Mouse (Mus musculus): ENCODE results near the gene Ccr4. TPM values are rescaled to one million over a fixed set of nuclear protein-coding genes. Genes with fewer than 3 reads are reported as not detected.

Ccr4 gene
- polyA plus RNA-seq, 1 experiment: 0.53 TPM

DNA sequence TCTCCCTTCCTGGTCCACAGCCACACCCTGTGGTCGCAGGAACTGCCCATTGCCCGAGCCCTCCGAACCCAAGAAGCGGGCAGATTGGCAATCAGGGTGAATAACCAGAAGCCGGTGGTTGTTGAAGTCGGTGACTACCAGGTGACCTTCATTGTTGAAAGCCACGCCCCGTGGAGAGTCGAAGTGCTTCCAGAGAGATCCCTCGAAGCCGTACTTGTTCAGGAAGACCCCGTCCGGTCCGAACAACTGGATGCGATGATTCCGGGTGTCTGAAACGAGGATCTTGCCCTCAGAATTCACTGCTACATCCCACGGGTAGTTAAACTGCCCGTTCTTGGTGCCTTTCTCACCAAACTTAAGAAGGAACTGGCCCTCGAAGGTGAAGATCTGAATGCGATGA lies 8.1 kb upstream of the Ccr4 start:
- Histone ChIP-seq H3K36me3 (ENCODE audit: control insufficient read depth, insufficient read depth, low read length) (no peaks in the 10 kb centered on the region), H3K4me3 (ENCODE audit: insufficient read depth, low read depth, low read length) (no peak overlapping the region), H3K4me1 (ENCODE audit: control insufficient read depth, insufficient read depth, low read length) (no peaks in the 10 kb centered on the region), H3K27me3 (replicated peaks; ENCODE audit: control insufficient read depth, insufficient read depth, low read length) (no peaks in the 10 kb centered on the region), H3K27ac (ENCODE audit: insufficient read depth, low read depth, low read length) (no peak overlapping the region)
- 98% methylated on average over 21 of the region's 21 CpGs for WGBS
- DNase-seq: no peak
- no peak for TF ChIP-seq CTCF (conservative IDR thresholded peaks at IDR 0.05; ENCODE audit: insufficient read depth, insufficient read length, low read depth, low read length)
- TF ChIP-seq POLR2A (IDR thresholded peaks at IDR 0.05; ENCODE audit: low read depth, low read length): no peak

DNA sequence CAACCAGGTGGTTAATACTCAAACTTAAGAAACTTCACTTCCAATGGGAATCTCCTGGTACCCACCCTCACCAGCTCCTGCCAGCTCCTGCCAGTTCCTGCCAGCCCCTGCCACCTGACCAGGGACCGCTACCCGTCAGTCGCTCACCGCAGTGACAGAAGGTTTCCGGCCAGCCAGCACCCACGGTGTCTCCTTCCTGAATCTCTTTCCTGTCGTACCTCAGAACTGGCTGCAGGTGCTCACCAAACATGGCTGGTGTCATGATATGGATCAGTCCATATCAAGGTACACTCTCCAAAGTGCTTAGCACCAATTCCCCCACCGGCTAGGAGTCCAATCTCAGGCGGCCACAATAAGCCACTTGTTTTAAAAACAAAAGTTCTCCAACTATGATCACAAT lies 5.1 kb upstream of the Ccr4 start:
- no peak for DNase-seq
- TF ChIP-seq POLR2A (IDR thresholded peaks at IDR 0.05; ENCODE audit: low read depth, low read length) (no peak), CTCF (conservative IDR thresholded peaks at IDR 0.05; ENCODE audit: insufficient read depth, insufficient read length, low read depth, low read length) (no peak)
- 95% methylated on average over 9 of the region's 9 CpGs for WGBS

GRCm38 (mm10) chr9:114507421-114507820 lies 2.7 kb upstream of the Ccr4 start:
- WGBS: 68% methylated on average over 9 of the region's 9 CpGs
- DNase-seq: no peak
- H3K27ac ChIP-seq (ENCODE audit: insufficient read depth, low read depth, low read length): no peak overlapping the region
- no peaks in the 10 kb centered on the region for H3K4me1 ChIP-seq (ENCODE audit: control insufficient read depth, insufficient read depth, low read length)
- TF ChIP-seq CTCF (conservative IDR thresholded peaks at IDR 0.05; ENCODE audit: insufficient read depth, insufficient read length, low read depth, low read length): no peak
- TF ChIP-seq POLR2A (IDR thresholded peaks at IDR 0.05; ENCODE audit: low read depth, low read length): no peak
- H3K4me3 ChIP-seq (ENCODE audit: insufficient read depth, low read depth, low read length): no peak overlapping the region
- H3K27me3 ChIP-seq (replicated peaks; ENCODE audit: control insufficient read depth, insufficient read depth, low read length): no peaks in the 10 kb centered on the region
- H3K36me3 ChIP-seq (ENCODE audit: control insufficient read depth, insufficient read depth, low read length): no peaks in the 10 kb centered on the region

More for the DNA sequence above, 5.1 kb upstream of the Ccr4 start:
- no peaks in the 10 kb centered on the region for H3K27me3 ChIP-seq (replicated peaks; ENCODE audit: control insufficient read depth, insufficient read depth, low read length)
- no peak overlapping the region for H3K27ac ChIP-seq (ENCODE audit: insufficient read depth, low read depth, low read length)
- no peak overlapping the region for H3K4me3 ChIP-seq (ENCODE audit: insufficient read depth, low read depth, low read length)
- no peaks in the 10 kb centered on the region for H3K36me3 ChIP-seq (ENCODE audit: control insufficient read depth, insufficient read depth, low read length)
- no peaks in the 10 kb centered on the region for H3K4me1 ChIP-seq (ENCODE audit: control insufficient read depth, insufficient read depth, low read length)

DNA sequence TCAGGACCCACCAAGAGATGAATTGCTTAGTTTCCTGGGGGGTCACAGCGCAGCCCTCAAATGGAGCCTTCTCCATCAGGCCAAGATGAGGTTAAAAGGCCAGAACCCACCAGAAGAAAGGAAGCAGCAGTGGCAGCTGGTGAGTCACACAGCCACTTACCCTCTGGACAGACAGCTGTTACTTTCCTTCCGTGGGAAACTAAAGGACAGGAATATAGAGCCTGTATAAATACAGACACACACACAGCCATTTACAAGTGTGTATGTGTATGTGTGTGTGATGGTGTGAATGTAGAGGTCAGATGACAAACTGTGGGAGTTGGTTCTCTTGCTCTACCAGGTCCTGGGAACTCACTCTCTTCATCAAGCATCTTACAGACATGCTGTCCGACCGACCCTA lies 1.8 kb upstream of the Ccr4 start:
- Histone ChIP-seq H3K27me3 (replicated peaks; ENCODE audit: control insufficient read depth, insufficient read depth, low read length) (no peaks in the 10 kb centered on the region), H3K4me3 (ENCODE audit: insufficient read depth, low read depth, low read length) (no peak overlapping the region), H3K4me1 (ENCODE audit: control insufficient read depth, insufficient read depth, low read length) (no peaks in the 10 kb centered on the region), H3K27ac (ENCODE audit: insufficient read depth, low read depth, low read length) (no peak overlapping the region), H3K36me3 (ENCODE audit: control insufficient read depth, insufficient read depth, low read length) (no peaks in the 10 kb centered on the region)
- no peak for DNase-seq
- whole genome bisulfite sequencing: 62% methylated on average over 4 of the region's 4 CpGs
- TF ChIP-seq CTCF (conservative IDR thresholded peaks at IDR 0.05; ENCODE audit: insufficient read depth, insufficient read length, low read depth, low read length) (no peak), POLR2A (IDR thresholded peaks at IDR 0.05; ENCODE audit: low read depth, low read length) (no peak)

GRCm38 (mm10) chr9:114502711-114503427 lies 1.8 kb downstream of the Ccr4 start:
- Histone ChIP-seq H3K27ac (ENCODE audit: insufficient read depth, low read depth, low read length) (no peak overlapping the region), H3K36me3 (ENCODE audit: control insufficient read depth, insufficient read depth, low read length) (no peaks in the 10 kb centered on the region), H3K4me1 (ENCODE audit: control insufficient read depth, insufficient read depth, low read length) (no peaks in the 10 kb centered on the region), H3K27me3 (replicated peaks; ENCODE audit: control insufficient read depth, insufficient read depth, low read length) (no peaks in the 10 kb centered on the region), H3K4me3 (ENCODE audit: insufficient read depth, low read depth, low read length) (no peak overlapping the region)
- DNase-seq: no peak
- 75% methylated on average over 15 of the region's 15 CpGs for WGBS
- TF ChIP-seq POLR2A (IDR thresholded peaks at IDR 0.05; ENCODE audit: low read depth, low read length) (no peak), CTCF (conservative IDR thresholded peaks at IDR 0.05; ENCODE audit: insufficient read depth, insufficient read length, low read depth, low read length) (no peak)

- no peak overlapping the region for H3K27ac ChIP-seq (ENCODE audit: insufficient read depth, low read depth, low read length)
- H3K4me1 ChIP-seq (ENCODE audit: control insufficient read depth, insufficient read depth, low read length): no peaks in the 10 kb centered on the region
- DNase-seq: no peak
- TF ChIP-seq CTCF (conservative IDR thresholded peaks at IDR 0.05; ENCODE audit: insufficient read depth, insufficient read length, low read depth, low read length) (no peak), POLR2A (IDR thresholded peaks at IDR 0.05; ENCODE audit: low read depth, low read length) (no peak)
- H3K27me3 ChIP-seq (replicated peaks; ENCODE audit: control insufficient read depth, insufficient read depth, low read length): no peaks in the 10 kb centered on the region
- 96% methylated on average over 11 of the region's 11 CpGs for WGBS
- H3K36me3 ChIP-seq (ENCODE audit: control insufficient read depth, insufficient read depth, low read length): no peaks in the 10 kb centered on the region
- H3K4me3 ChIP-seq (ENCODE audit: insufficient read depth, low read depth, low read length): no peak overlapping the region
Observed at GRCm38 (mm10) chr9:114501913-114502312, 2.8 kb downstream of the Ccr4 start.

GRCm38 (mm10) chr9:114501111-114501510 lies 3.6 kb downstream of the Ccr4 start:
- H3K4me3 ChIP-seq (ENCODE audit: insufficient read depth, low read depth, low read length): no peak overlapping the region
- H3K36me3 ChIP-seq (ENCODE audit: control insufficient read depth, insufficient read depth, low read length): no peaks in the 10 kb centered on the region
- H3K4me1 ChIP-seq (ENCODE audit: control insufficient read depth, insufficient read depth, low read length): no peaks in the 10 kb centered on the region
- whole genome bisulfite sequencing: 95% methylated on average over 7 of the region's 7 CpGs
- no peak for DNase-seq
- no peaks in the 10 kb centered on the region for H3K27me3 ChIP-seq (replicated peaks; ENCODE audit: control insufficient read depth, insufficient read depth, low read length)
- H3K27ac ChIP-seq (ENCODE audit: insufficient read depth, low read depth, low read length): no peak overlapping the region
- TF ChIP-seq POLR2A (IDR thresholded peaks at IDR 0.05; ENCODE audit: low read depth, low read length) (no peak), CTCF (conservative IDR thresholded peaks at IDR 0.05; ENCODE audit: insufficient read depth, insufficient read length, low read depth, low read length) (no peak)
